Mouse (Mus musculus) thymus, postnatal 14 days (tissue): ENCODE measurements around the gene Srgap2.
A peak's percentile ranks its signal among the peaks of the same experiment; 100 is the strongest.
"Not testable (repeated sequence)": the region's sequence is repeated elsewhere in the genome, so short reads cannot be mapped to it uniquely, and the experiment has no call there.

Experiments
- DNase-seq: peaks from one replicate; pipeline ENCODE4 v3.0.0; 2021

Srgap2 gene

DNA sequence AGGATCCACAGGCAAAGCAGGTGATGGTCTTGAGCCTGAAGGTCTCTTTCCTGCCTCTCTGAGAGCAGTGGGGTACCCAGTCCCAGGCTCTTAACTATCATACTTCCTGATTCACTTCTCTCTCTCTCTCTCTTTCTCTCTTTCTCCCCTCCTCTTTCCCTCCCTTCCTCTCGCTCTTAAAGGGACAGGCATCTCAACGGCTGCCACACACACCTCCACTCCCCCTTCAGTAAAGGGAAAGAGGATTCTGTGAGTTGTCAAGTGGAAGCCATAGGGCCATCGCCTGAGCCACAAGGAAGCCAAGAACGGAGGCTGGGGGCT, 247.7 kb downstream of the Srgap2 start, which contains the start of gene Ikbke:
Gene Ikbke (minus strand): TSS at position 151 of the 321 bp plus-strand sequence.
- DNase-seq = peak; percentile 51

- peak; percentile 65 for DNase-seq
Measured at GRCm38 (mm10) chr1:131278606-131279455, 248.3 kb downstream of the Srgap2 start.

DNA sequence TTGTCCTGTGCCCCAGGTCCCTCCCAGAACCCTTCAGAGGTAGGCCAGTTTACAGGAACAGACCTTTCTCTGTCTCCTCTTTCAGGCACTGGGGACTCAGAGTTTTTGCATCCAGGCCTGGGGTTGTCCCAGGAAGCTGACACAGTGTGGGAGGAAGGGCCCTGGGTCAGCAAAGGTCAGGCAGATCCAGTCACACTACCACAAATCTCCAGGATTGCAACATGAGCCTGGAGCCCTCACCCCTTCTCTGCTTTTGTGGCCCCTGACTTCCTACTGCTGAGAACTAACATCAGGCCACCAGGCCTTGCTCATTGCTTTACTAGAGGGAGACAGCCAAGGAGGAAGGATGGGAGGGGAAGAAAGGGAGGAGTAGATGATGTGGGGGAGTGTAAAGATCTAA, 250.3 kb downstream of the Srgap2 start:
- DNase-seq = no peak

DNA sequence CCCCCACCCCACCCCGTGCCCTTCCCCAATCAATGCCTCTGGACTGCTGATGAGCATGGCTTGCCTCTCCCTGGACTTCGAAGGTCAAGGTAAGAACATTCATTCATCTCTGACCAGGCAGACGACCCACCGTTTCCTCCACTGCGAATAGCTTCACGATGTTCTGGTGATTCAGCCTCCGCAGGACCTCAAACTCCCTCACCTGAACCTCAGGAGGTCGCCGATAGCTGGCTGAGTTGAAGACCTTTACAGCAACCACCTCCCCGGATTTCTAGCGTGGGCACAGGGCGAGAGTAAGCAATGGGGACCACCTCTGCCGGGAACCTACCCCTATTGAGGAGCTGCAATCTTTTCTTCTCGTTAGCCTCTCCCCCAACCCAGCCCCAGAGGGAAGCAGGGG, 251.6 kb downstream of the Srgap2 start:
- no peak for DNase-seq

DNA sequence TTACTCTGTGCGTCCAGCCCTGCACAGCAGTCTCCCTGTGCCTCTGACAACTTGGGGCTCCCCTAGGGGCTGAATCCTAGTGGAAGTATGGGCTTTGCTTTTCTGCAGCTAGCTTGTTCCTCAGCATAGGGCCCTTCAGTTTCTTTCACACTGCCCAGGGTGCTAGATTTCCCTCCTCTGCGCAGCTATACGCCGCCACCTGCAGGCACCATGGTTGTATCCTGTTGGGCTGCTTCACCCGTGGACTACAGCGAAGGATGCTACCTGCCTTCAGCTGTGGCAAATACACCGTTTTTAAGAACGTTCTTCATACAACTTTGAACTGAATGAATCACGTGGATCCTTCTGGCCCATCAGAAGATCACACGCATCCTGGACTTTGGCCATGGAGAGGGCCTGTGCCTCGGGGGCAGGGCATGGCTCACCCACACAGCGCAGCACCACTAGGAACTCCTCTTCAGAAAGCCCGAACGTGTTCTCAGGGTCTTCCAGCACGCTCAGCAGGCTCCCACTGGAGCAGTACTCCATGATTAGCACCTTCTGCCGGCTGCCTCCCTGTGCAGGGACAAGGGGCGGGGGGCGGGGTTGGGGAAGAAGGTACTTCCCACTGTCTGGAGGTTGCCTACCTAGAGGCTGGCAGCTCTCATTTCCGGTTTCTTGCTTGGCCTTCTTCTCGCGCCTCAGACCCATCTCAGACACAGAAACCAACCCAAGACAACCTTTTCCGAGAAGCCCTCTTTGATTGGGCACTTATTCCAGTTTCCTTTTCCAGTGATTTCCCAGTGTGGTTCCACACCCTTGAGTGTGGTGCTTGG, 252.2 kb downstream of the Srgap2 start:
- peak; percentile 40 for DNase-seq

DNA sequence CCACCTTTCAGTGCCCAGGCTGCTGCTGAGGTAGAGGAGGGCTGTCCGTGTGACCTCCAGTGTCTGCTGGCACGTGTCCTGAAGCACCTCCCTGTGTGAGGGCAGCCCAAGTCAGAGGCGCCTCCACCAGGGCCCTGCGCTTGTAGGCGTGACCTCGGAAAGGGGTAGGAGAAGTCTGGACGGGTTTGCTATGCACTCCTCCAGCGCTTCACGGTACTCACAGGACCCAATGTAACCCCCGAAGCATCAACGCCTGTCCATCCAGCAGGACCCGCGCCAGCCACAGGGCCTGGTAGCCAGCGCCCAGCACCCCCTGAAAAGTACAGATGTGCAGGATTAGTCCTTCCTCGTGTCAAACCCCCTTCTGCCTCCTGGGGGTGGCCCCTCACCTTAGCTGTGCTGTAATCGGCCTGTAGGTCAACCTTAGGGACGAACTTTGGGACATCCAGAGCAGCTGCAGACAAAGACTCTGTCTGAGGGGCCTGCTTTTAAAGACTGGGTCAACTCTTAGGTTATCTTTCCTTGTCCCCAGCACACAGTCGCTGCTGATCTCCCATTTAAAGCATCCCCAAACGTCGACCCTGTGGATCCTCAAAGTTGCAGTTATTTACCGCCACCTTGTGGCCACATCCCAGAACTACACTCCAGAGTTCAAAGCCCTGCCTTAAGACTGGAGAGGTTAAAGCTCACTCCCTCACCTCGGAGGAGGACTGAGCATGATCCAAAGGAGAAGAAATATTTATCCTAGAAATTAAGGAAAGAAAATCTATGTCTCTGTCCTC, 257.2 kb downstream of the Srgap2 start:
- DNase-seq = peak; percentile 79

- no peak for DNase-seq
Measured at GRCm38 (mm10) chr1:131268776-131269175, 258.4 kb downstream of the Srgap2 start.

- DNase-seq = no peak
Measured at GRCm38 (mm10) chr1:131263905-131264304, 263.2 kb downstream of the Srgap2 start.

GRCm38 (mm10) chr1:131260309-131260656, 266.9 kb downstream of the Srgap2 start:
- peak; percentile 77 for DNase-seq

GRCm38 (mm10) chr1:131259632-131260308, 267.4 kb downstream of the Srgap2 start:
- no peak for DNase-seq

DNA sequence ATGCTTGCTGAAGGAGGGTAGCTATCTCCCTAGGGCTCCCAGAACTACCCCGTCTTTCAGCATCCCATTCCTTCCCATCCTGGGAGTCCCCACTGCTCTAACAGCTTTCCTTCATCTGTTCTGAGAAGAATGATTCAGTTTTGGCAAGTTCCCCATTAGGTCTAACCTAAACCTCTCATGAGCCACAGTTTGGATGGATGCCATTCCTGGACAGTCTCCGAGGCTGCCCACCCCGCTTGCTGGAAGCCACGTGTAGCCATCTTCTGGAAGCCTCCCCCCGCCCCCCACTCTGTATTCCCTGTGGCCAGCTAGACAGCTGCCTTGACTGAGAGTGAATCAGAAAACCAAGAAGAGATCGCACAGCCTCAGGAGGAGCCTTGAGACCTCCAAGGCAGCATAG, 269.9 kb downstream of the Srgap2 start:
- no peak for DNase-seq

DNA sequence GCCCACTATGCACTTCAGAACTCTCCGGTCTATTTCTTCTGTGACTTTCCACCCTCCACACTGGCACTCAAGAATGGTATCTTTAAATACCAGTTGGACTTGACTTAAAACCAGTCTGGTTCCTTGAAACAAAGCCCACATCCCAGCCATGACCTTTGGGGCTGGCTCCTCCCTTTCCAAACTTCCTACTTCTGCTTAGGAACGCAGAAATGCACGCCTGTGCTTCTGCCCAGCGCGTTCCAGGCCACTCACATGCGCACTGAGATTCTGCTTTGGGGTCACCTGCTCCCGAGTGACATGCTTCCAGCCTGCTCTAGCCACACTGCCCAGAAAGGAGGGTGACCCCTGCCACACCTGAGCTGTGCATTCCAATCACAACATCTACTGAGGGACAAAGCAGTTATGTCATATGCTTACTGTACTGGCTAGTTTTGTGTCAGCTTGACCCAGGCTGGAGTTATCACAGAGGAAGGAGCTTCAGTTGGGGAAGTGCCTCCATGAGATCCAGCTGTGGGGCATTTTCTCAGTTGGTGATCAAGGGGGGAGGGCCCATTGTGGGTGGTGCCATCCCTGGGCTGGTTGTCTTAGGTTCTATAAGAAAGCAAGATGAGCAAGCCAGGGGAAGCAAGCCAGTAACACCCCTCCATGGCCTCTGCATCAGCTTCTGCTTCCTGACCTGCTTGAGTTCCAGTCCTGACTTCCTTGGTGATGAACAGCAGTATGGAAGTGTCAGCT, 274.5 kb downstream of the Srgap2 start:
- DNase-seq = not testable (repeated sequence)

- DNase-seq = peak; percentile 33
Measured at GRCm38 (mm10) chr1:131246433-131247395, 280.4 kb downstream of the Srgap2 start.

GRCm38 (mm10) chr1:131245926-131246325, 281.2 kb downstream of the Srgap2 start:
- peak; percentile 49 for DNase-seq

DNA sequence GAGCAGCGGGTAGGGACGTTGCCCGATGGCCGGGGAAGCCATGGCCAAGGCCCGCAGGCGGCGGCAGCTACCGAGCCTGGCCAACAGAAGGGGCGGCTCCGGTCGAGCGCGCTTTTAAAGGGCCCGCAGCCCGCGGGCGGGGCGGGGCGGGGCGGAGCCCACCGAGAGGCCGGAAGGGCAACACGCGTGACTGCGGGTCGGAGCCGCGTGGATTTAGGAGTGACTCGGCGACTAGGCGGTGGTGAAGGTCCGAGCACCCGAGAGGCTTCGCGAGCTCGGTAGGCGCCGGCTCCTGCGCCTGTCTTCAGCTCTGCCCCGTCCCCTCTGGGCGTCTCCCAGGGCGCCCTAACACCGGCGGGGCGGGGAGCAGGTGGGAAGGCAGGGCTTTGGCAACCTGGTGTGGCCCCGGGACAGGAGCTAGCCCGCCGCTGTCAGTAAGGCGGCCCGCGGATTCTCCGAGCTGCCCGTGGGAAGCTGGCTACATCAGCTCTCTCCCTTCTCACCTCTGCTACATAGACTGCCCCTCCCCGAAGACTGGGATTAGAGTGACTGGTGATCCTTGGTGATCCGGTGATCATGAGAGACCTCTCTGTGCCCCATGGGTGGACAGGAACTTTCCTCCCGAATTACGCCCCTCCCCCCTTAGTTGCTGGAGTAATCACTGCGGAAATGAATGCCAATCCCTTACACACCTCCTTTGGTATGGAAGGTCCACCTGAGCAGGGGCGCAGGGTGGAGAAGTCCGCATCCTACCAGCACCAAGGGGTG, 281.9 kb downstream of the Srgap2 start, which contains the start of gene Rassf5:
Gene Rassf5 (minus strand): TSS at position 170 of the 768 bp plus-strand sequence.
- DNase-seq = peak; percentile 48

DNA sequence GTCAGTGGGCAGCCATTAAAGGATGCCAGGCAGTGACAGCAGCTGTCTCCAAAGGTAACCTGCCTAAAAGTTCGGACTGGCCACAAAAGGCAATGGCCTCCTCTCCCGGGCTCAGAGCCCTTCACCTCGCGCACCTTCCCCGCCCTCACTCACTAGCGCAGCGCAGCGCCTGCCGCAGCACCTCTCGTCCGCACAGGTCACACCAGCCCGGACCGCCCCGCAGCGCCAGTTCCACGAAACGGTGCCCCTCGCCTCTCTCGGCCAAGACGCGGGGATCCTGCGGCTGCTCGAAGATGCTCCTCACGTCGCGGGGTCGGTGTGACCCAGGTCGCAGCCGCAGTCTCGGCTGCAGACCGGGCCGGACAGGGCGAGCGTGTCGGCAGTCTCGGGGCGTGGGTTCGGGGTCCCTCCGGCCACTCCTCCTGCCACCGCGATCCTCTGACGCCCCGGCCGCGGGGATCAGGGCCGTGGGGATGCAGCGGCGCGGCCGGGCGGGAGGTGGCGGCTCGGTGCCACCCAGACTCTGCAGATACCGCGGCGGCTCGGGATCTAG, 282.5 kb downstream of the Srgap2 start:
- DNase-seq = no peak

GRCm38 (mm10) chr1:131242956-131243355, 284.2 kb downstream of the Srgap2 start:
- no peak for DNase-seq

DNA sequence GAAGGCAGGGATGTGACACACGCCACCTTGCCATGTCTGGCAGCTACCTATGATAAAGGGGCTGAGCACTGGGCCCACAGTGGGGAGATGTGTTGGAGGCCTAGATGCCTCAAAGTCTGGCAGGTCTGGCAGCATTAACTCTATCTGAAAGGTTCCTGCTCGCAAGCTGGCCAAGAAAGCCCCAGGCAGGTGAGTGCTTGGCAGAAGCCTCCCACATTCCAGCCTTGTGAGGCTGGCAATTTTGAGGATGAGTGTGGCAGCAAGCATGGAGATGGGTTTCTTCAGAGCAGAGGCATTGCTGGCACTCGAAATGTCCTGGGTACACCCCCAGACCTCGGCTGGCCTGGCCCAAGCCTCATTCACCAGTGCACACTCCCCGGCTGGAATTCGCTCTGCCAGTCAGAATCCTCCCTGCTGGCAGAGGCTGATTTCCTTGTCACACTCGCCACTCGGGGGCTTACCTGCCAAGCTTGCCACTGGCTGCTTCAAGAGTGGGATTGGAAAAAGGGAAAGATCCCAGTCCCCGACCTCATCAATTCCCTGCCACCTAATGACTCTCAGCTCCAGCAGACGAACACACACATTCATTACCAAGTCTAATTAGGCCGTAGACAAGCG, 287.5 kb downstream of the Srgap2 start:
- DNase-seq = no peak

DNA sequence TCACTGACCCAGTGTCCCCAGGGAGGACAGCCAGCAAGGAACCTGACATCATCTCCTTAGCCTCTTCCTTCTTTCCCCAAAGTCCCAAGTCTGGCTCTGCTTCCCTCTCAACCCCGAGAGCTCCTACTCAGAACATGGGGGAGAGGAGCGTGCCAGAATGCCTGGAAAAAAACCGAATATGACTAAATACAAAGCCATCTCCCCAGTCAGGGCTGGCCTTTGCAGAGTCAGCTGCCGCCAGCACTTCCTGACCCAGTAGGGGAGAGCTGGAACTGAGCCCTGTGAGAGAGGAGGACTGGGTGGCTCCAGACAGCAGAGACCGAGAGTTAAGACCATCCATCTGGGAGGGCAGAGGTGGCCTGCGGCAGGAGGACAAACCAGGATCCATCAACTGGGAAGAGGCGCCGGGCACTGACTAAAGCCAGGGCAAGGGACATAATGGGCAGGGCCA, 288.2 kb downstream of the Srgap2 start:
- DNase-seq = no peak
